Comparison of ENCODE assay signal across 8 mouse cellular contexts in the genomic region with DNA sequence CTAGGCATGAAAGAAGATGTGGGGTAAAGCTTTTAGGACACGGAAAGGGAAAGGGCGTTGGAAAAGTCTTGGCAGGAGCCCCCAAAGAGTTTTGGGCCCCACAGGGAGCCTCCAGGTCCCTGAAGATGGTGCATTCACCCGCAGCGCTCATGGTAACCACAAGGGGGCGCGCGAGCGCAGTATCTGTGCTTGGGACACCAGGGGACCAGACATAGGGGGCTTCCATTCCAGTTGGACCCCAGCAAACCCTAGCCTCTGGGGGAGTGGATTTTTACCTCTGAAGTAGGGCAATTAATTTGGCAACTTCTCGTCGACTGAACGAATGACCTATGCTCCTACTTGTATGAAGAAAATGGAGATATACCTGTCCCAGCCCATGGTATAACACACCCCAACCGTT.
A peak's percentile ranks its signal among the peaks of the same experiment; 100 is the strongest.
DNase-seq lines count a peak whose midpoint lies in the region.

No protein-coding gene starts in this region.

- DNase-seq in A20 (ENCODE audit: low read depth, low spot score) (peak; percentile 61), R1 (ENCODE audit: low read depth, low spot score) (peak; percentile 69)
- DNase-seq in cerebellum, postnatal 14 days = peak; percentile 89 to 90
- DNase-seq in gastrocnemius, adult 8-10 months (ENCODE audit: low spot score in 2 of 2) = peak; percentile 22 to 38
- peak; percentile 66 to 83 for DNase-seq in kidney, postnatal 25 days
- peak; percentile 47 to 51 for DNase-seq in lung, adult 18-20 months
- DNase-seq in retina, postnatal 1 day = peak; percentile 76
- peak; percentile 34 to 60 for DNase-seq in urinary bladder, adult 18-20 months (ENCODE audit: low spot score in 2 of 2)

Comparison
In these comparisons a context has a peak if more than half of its experiments do, and no peak if none do; other contexts are left out.
1. Peak in every context shown above with its lines: DNase-seq.
2. DNase-seq: peak in every context shown above with its lines; median percentile 90 in cerebellum, postnatal 14 days; 76 in retina, postnatal 1 day; 74 in kidney, postnatal 25 days; 69 in R1; 61 in A20; 49 in lung, adult 18-20 months; 47 in urinary bladder, adult 18-20 months; 30 in gastrocnemius, adult 8-10 months.